ENCODE assay signal across 20 mouse cellular contexts in genomic region chr2:92945824-92946598, GRCm38 (mm10). TPM values are rescaled to one million over a fixed set of nuclear protein-coding genes. Genes with fewer than 3 reads are reported as not detected.
DNase-seq lines count a peak whose midpoint lies in the region; ATAC-seq and TF ChIP-seq lines count a peak whose summit lies in the region.
"Had no signal": no experiment of that assay in that cellular context is flagged by ENCODE, and none has a peak within 500 bp of the region (broad histone marks: within the 10 kb centered on the region; RNA-seq: fewer than 3 reads in every experiment).

No protein-coding gene starts in this region.

- WGBS in heart, embryonic 16.5 days: 82% methylated on average over 11 of the region's 11 CpGs
- WGBS in midbrain, postnatal 0 days: 93% methylated on average over 11 of the region's 11 CpGs
- WGBS in midbrain, embryonic 11.5 days: 85% methylated on average over 11 of the region's 11 CpGs
- WGBS in stomach, postnatal 0 days: 88% methylated on average over 11 of the region's 11 CpGs

- H3K4me3 ChIP-seq in heart, embryonic 16.5 days (ENCODE audit: low read length): no peak overlapping the region
- no peak overlapping the region for H3K4me3 ChIP-seq in midbrain, postnatal 0 days (ENCODE audit: low read depth, low read length)
- H3K4me3 ChIP-seq in midbrain, embryonic 11.5 days (ENCODE audit: low read depth, low read length): no peak overlapping the region
- H3K4me3 ChIP-seq in stomach, postnatal 0 days (ENCODE audit: low read depth, low read length): no peak overlapping the region
- H3K4me3 ChIP-seq: hindbrain, embryonic 13.5 days; limb, embryonic 10.5 days; liver, embryonic 13.5 days; neural tube, embryonic 12.5 days had no signal

- no peak for DNase-seq in heart, postnatal 14 days
- DNase-seq in midbrain, postnatal 0 days (ENCODE audit: low spot score): no peak
- DNase-seq in midbrain, embryonic 11.5 days (ENCODE audit: low spot score, missing footprints): no peak
- no peak for DNase-seq in stomach, postnatal 0 days (ENCODE audit: low spot score)
- DNase-seq in spleen, postnatal 36 days (ENCODE audit: low spot score in 2 of 2): no peak
- DNase-seq in ovary, adult 18-20 months (ENCODE audit: low spot score): no peak
- DNase-seq: kidney, adult 11 months; kidney, postnatal 4 days; layer of hippocampus, postnatal 36 days; liver, embryonic 13.5 days; lung, postnatal 36 days; midbrain, embryonic 14.5 days; right cerebral cortex, postnatal 25 days had no signal

- H3K4me2 ChIP-seq in heart, embryonic 16.5 days (ENCODE audit: low read depth, low read length): no peak overlapping the region
- no peak overlapping the region for H3K4me2 ChIP-seq in midbrain, postnatal 0 days (ENCODE audit: low read depth, low read length, poor library complexity, severe bottlenecking)
- H3K4me2 ChIP-seq in midbrain, embryonic 11.5 days: no peak overlapping the region
- no peak overlapping the region for H3K4me2 ChIP-seq in stomach, postnatal 0 days (replicated peaks; ENCODE audit: low read depth)
- H3K4me2 ChIP-seq: hindbrain, embryonic 13.5 days; liver, embryonic 13.5 days; neural tube, embryonic 12.5 days had no signal

- peak overlapping the region; percentile 26; the same call in 1 of the 2 replicates for H3K27ac ChIP-seq in heart, embryonic 16.5 days (ENCODE audit: low read length)
- no peak overlapping the region for H3K27ac ChIP-seq in midbrain, postnatal 0 days (ENCODE audit: low read depth, low read length)
- no peak overlapping the region for H3K27ac ChIP-seq in midbrain, embryonic 11.5 days (ENCODE audit: low read depth, low read length)
- no peak overlapping the region for H3K27ac ChIP-seq in stomach, postnatal 0 days (replicated peaks)
- H3K27ac ChIP-seq: hindbrain, embryonic 13.5 days; limb, embryonic 10.5 days; liver, embryonic 13.5 days; neural tube, embryonic 12.5 days had no signal

- H3K9me3 ChIP-seq in heart, embryonic 16.5 days (replicated peaks; ENCODE audit: control insufficient read depth, low read length): no peaks in the 10 kb centered on the region
- H3K9me3 ChIP-seq in midbrain, postnatal 0 days (ENCODE audit: low read length): no peaks in the 10 kb centered on the region
- H3K9me3 ChIP-seq in midbrain, embryonic 11.5 days (ENCODE audit: control insufficient read depth, low read length): no peaks in the 10 kb centered on the region
- no peaks in the 10 kb centered on the region for H3K9me3 ChIP-seq in stomach, postnatal 0 days (ENCODE audit: control insufficient read depth, low read length)
- H3K9me3 ChIP-seq: hindbrain, embryonic 13.5 days; limb, embryonic 10.5 days; liver, embryonic 13.5 days; neural tube, embryonic 12.5 days had no signal

- intact Hi-C loops in heart, postnatal 14 days (cut with DNase I): no loop called here

- H3K36me3 ChIP-seq in heart, embryonic 16.5 days (ENCODE audit: control insufficient read depth, insufficient read depth): no peaks in the 10 kb centered on the region
- peaks cover 34% of the 10 kb centered on the region for H3K36me3 ChIP-seq in midbrain, postnatal 0 days (ENCODE audit: insufficient read depth, low read length)
- no peaks in the 10 kb centered on the region for H3K36me3 ChIP-seq in midbrain, embryonic 11.5 days (ENCODE audit: control insufficient read depth, insufficient read depth, low read length)
- H3K36me3 ChIP-seq in stomach, postnatal 0 days (ENCODE audit: control insufficient read depth, insufficient read depth, low read length): no peaks in the 10 kb centered on the region
- H3K36me3 ChIP-seq: limb, embryonic 10.5 days; liver, embryonic 13.5 days; neural tube, embryonic 12.5 days had no signal

- TF ChIP-seq EP300 in stomach, postnatal 0 days (optimal IDR thresholded peaks at IDR 0.05): no peak

- peak; percentile 35 for ATAC-seq in heart, embryonic 16.5 days (replicated peaks; ENCODE audit: extremely low read depth, insufficient read depth, low FRiP score)
- no peak for ATAC-seq in midbrain, postnatal 0 days (ENCODE audit: low FRiP score)
- no peak for ATAC-seq in midbrain, embryonic 11.5 days (ENCODE audit: low FRiP score)
- no peak for ATAC-seq in stomach, postnatal 0 days (ENCODE audit: low FRiP score, low TSS enrichment)
- ATAC-seq in erythroblast, adult 5-6 weeks (replicated peaks; ENCODE audit: low FRiP score, poor library complexity, severe bottlenecking): no peak

- H3K27me3 ChIP-seq in heart, embryonic 16.5 days (ENCODE audit: control insufficient read depth, insufficient read depth, low read length): no peaks in the 10 kb centered on the region
- H3K27me3 ChIP-seq in midbrain, postnatal 0 days (ENCODE audit: insufficient read depth, low read length): no peaks in the 10 kb centered on the region
- no peaks in the 10 kb centered on the region for H3K27me3 ChIP-seq in midbrain, embryonic 11.5 days (ENCODE audit: control insufficient read depth, insufficient read depth, low read length)
- H3K27me3 ChIP-seq in stomach, postnatal 0 days (ENCODE audit: control insufficient read depth, insufficient read depth, low read length): no peaks in the 10 kb centered on the region

- peak; percentile 24; the same call in 1 of the 2 replicates for TF ChIP-seq CTCF in midbrain, postnatal 0 days (IDR thresholded peaks at IDR 0.05)
- TF ChIP-seq CTCF in stomach, postnatal 0 days (IDR thresholded peaks at IDR 0.05; ENCODE audit: low read depth): peak; percentile 17; the same call in 1 of the 2 replicates

- no peak overlapping the region for H3K9ac ChIP-seq in heart, embryonic 16.5 days (ENCODE audit: low read length)
- H3K9ac ChIP-seq in midbrain, postnatal 0 days (replicated peaks; ENCODE audit: low read length, poor library complexity, severe bottlenecking): no peak overlapping the region
- no peak overlapping the region for H3K9ac ChIP-seq in midbrain, embryonic 11.5 days (ENCODE audit: low read length)
- no peak overlapping the region for H3K9ac ChIP-seq in stomach, postnatal 0 days (ENCODE audit: low read length)
- H3K9ac ChIP-seq: hindbrain, embryonic 13.5 days; liver, embryonic 13.5 days; neural tube, embryonic 12.5 days had no signal

- H3K4me1 ChIP-seq in heart, embryonic 16.5 days (ENCODE audit: control insufficient read depth, insufficient read depth, low read length): peaks cover 8% of the 10 kb centered on the region
- H3K4me1 ChIP-seq in midbrain, postnatal 0 days (ENCODE audit: insufficient read depth, low read length): no peaks in the 10 kb centered on the region
- H3K4me1 ChIP-seq in midbrain, embryonic 11.5 days (ENCODE audit: control insufficient read depth, insufficient read depth, low read length): peaks cover 6% of the 10 kb centered on the region
- 0 out of 2 replicates have a peak, but pooled peaks cover 3% of the 10 kb centered on the region for H3K4me1 ChIP-seq in stomach, postnatal 0 days (replicated peaks; ENCODE audit: control insufficient read depth, insufficient read depth)
- H3K4me1 ChIP-seq: liver, embryonic 13.5 days had no signal

RNA-seq across cellular contexts. Expression of gene Syt13, which starts 31.1 kb away (rescaled TPM):
- polyA plus RNA-seq in heart, embryonic 16.5 days (2015; fragmentation: Nextera tagmentation; extraction: Ambion mirVana): 1.2 and 2.7 TPM in 2 replicates
- total RNA-seq in heart, postnatal 14 days (2021): under 1 TPM; 0.36 to 0.95 TPM
- total RNA-seq in midbrain, postnatal 0 days (2014; rRNA removed): 188 and 190 TPM in 2 replicates
- polyA plus RNA-seq in midbrain, postnatal 0 days (2015; fragmentation: Nextera tagmentation; extraction: Ambion mirVana): 106 and 107 TPM in 2 replicates
- polyA plus RNA-seq in midbrain, embryonic 11.5 days (2014; fragmentation: Nextera tagmentation; extraction: Ambion mirVana): 14.7 TPM in 2 replicates
- 4.1 and 5.0 TPM in 2 replicates for polyA plus RNA-seq in stomach, postnatal 0 days (2015; fragmentation: Nextera tagmentation; extraction: Ambion mirVana)
- total RNA-seq in erythroblast, adult 5-6 weeks (2015; ENCODE audit: low replicate concordance): not detected in 2 replicates
- total RNA-seq in erythroblast, adult 5-6 weeks (2017; ENCODE audit: low replicate concordance): not detected in 2 replicates
- total RNA-seq: common myeloid progenitor, adult 5-6 weeks; granulocyte monocyte progenitor cell, adult 5-6 weeks had no signal
